Mouse (Mus musculus) small intestine, adult 2 months (tissue): ENCODE measurements at regions not wholly inside any gene's neighbourhood (a gene's known extent, or its start where the extent isn't known, plus 50 kb on each side); places are given as distances from the start of the nearest gene placed in this dataset.
A peak's percentile ranks its signal among the peaks of the same experiment; 100 is the strongest.

Experiments used
- H3K27ac ChIP-seq: fragments of 200-500 bp; 2 replicates; pipeline ENCODE4 v1.5.1; 2012; ENCODE audit warnings: low read depth, low read length, control low read depth, inconsistent platforms; ENCODE audit not compliant: insufficient read depth
- H3K27me3 ChIP-seq: fragments of 200-500 bp; 2 replicates; pipeline ENCODE4 v1.6.1; 2012; ENCODE audit warnings: mild to moderate bottlenecking, moderate library complexity, low read length, inconsistent platforms; ENCODE audit not compliant: control insufficient read depth, insufficient read depth
- H3K36me3 ChIP-seq: fragments of 200-500 bp; 2 replicates; pipeline ENCODE4 v1.6.1; 2012; ENCODE audit warnings: mild to moderate bottlenecking, low read length, control low read depth, inconsistent platforms; ENCODE audit not compliant: control insufficient read depth, insufficient read depth
- H3K4me1 ChIP-seq: fragments of 200-500 bp; 2 replicates; pipeline ENCODE4 v1.6.1; 2012; ENCODE audit warnings: low read length, inconsistent platforms, mixed read lengths; ENCODE audit not compliant: control insufficient read depth, insufficient read depth, insufficient read length
- H3K4me3 ChIP-seq: fragments of 200-500 bp; 2 replicates; pipeline ENCODE4 v1.5.1; 2012; ENCODE audit warnings: low read depth, mild to moderate bottlenecking, control low read depth, inconsistent platforms, low read length, moderate library complexity
- CTCF ChIP-seq: fragments of 200-500 bp; IDR thresholded peaks from 2 replicates; pipeline ENCODE4 v1.5.1; 2012; ENCODE audit warnings: low read depth, mild to moderate bottlenecking, control low read depth, inconsistent platforms, low read length, moderate library complexity, mixed read lengths; ENCODE audit not compliant: insufficient replicate concordance, insufficient read length; ENCODE audit errors: extremely low read depth
- POLR2A ChIP-seq: fragments of 200-500 bp; IDR thresholded peaks from 2 replicates; pipeline ENCODE4 v1.6.1; 2012; ENCODE audit warnings: low read depth, mild to moderate bottlenecking, control low read depth, inconsistent platforms, low read length, moderate library complexity
- WGBS: fragments of 180-500 bp; shearing (Covaris S2); methylation state at CpG from one replicate; pipeline ENCODE4 v1.1.7; 2018; 5-methylcytosine and 5-hydroxymethylcytosine counted together

DNA sequence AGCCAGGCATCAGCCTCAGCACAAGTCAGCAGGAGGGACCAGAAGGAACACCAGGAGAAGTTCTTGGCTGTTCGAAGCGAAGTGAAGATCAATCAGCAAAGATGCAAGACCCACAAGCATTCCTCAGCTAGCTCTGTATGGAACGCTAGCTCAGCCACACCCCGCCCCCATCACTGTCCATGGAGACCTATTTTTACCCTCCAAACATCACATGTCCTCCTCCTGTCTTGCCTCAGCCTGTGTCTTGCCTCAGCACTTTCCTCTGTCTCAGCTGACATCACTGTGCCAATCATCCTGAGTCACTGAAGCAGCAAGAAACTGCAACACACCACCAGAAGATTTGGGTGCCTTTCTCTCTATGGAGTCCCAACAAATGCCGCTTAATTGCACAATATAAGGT, 134.2 kb downstream of the Fam84b start:
- Histone ChIP-seq H3K4me1 (no peaks in the 10 kb centered on the region), H3K27ac (no peak overlapping the region), H3K4me3 (no peak overlapping the region), H3K27me3 (no peaks in the 10 kb centered on the region), H3K36me3 (no peaks in the 10 kb centered on the region)
- 88% methylated on average over 5 of the region's 5 CpGs for WGBS
- no peak for TF ChIP-seq POLR2A
- TF ChIP-seq CTCF, result no peak

- TF ChIP-seq CTCF (no peak), POLR2A (no peak)
- no peak overlapping the region for H3K4me3 ChIP-seq
- no peak overlapping the region for H3K27ac ChIP-seq
- H3K36me3 ChIP-seq, result no peaks in the 10 kb centered on the region
- H3K27me3 ChIP-seq, result no peaks in the 10 kb centered on the region
- H3K4me1 ChIP-seq, result no peaks in the 10 kb centered on the region
Measured at GRCm38 (mm10) chr15:60708678-60709077, 144.9 kb downstream of the Fam84b start.

DNA sequence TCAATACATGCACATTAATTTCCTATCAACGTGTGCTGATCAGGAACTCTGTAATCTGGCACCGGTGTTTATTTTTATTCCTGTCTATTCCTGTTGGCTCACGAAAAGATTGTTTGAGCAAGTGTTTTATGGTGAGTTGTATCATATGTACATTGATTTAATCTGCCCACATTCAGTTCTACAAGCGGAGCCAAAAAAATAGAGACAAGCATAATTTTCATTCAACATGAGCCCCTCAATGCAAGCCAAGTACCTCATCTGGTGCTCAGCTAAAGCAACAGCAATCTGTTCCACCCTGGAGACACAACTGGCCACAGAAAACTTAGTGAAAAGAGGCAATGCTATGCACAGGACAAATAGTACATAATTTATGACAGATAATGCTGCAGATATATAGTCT, 147.6 kb downstream of the Fam84b start:
- Histone ChIP-seq H3K36me3 (no peaks in the 10 kb centered on the region), H3K27me3 (no peaks in the 10 kb centered on the region), H3K27ac (no peak overlapping the region), H3K4me3 (no peak overlapping the region), H3K4me1 (no peaks in the 10 kb centered on the region)
- WGBS, result 62% methylated on average over 4 of the region's 4 CpGs
- TF ChIP-seq POLR2A, result no peak
- TF ChIP-seq CTCF, result no peak

DNA sequence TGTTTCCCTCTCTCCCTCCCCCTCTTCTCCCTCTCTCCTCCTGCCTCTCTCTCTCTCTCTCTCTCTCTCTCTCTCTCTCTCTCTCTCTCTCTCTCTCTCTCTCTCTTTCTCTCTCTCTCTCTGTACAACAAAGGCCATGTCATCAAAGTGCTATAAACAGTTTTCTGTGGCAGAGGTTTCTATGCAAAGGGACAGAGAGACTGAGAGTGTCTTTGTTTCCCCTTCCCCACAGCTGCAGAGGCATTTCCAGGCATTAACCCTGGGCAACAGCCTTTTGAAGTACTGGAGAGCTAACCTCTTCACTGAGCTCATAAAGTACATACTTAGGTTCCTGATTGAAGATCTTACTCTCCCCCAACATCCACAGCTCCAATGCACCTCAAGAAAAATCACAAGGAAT, 152.3 kb downstream of the Fam84b start:
- Histone ChIP-seq H3K27me3 (no peaks in the 10 kb centered on the region), H3K27ac (no peak overlapping the region), H3K36me3 (no peaks in the 10 kb centered on the region), H3K4me1 (no peaks in the 10 kb centered on the region), H3K4me3 (no peak overlapping the region)
- no peak for TF ChIP-seq POLR2A
- TF ChIP-seq CTCF, result no peak

GRCm38 (mm10) chr15:60694746-60695145, 158.8 kb downstream of the Fam84b start:
- no peaks in the 10 kb centered on the region for H3K36me3 ChIP-seq
- WGBS, result 89% methylated on average over 3 of the region's 3 CpGs
- H3K4me3 ChIP-seq, result no peak overlapping the region
- H3K27me3 ChIP-seq, result no peaks in the 10 kb centered on the region
- TF ChIP-seq CTCF, result no peak
- no peak for TF ChIP-seq POLR2A
- no peak overlapping the region for H3K27ac ChIP-seq
- H3K4me1 ChIP-seq, result no peaks in the 10 kb centered on the region

- 60% methylated on average over 7 of the region's 7 CpGs for WGBS
- H3K36me3 ChIP-seq, result no peaks in the 10 kb centered on the region
Measured at GRCm38 (mm10) chr15:60693751-60694500, 159.7 kb downstream of the Fam84b start.

DNA sequence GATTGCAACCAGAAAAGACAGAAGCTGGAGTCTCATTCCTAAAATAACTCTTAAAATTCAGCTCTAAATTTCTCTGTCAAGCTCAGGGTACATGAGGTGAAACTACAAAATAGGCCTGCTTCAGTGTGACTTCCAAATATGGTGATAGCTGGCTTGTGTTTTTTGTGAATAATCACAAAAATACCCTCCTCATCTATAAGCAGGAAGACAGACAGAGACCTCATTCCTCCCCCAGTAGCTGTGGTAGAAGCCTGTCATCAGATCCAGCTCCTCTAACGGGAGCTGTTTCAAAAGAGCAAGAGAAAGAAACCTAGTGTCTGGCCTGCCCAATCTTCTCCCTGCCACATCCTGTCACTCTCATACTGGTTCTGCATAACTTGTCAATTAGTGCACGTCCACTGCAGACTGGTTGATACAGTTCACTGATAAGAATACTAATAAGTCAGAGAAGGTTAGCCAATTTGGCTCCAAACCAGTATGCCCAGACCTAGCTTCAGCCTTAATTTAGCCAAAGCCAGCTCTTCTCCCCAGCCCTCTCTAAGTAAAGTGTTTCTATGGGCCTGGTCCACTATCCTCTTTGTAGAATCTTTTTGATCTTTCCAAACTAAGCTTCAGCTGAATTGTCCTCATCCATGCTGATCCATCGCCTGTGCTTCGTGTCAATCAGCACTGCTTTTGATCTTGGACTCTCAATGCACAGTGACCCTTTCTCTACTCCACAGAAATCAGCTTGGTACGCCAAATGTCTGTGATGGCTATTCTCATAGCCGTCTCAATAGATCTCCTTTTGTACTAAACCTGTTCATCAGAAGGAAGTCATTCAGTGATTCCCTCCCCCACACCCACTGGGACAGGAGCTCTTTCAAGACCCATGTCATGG, 160.6 kb downstream of the Fam84b start:
- WGBS, result 77% methylated on average over 6 of the region's 6 CpGs
- Histone ChIP-seq H3K36me3 (no peaks in the 10 kb centered on the region), H3K27me3 (no peaks in the 10 kb centered on the region), H3K4me3 (no peak overlapping the region), H3K4me1 (no peaks in the 10 kb centered on the region), H3K27ac (no peak overlapping the region)
- TF ChIP-seq POLR2A, result no peak
- no peak for TF ChIP-seq CTCF

More at GRCm38 (mm10) chr15:60693751-60694500, 159.7 kb downstream of the Fam84b start:
- Histone ChIP-seq H3K4me3 (no peak overlapping the region), H3K27ac (no peak overlapping the region), H3K4me1 (no peaks in the 10 kb centered on the region), H3K27me3 (no peaks in the 10 kb centered on the region)
- peak; percentile 18; the same call in 1 of the 2 replicates for TF ChIP-seq CTCF
- TF ChIP-seq POLR2A, result no peak
